In genomic region chr9:56041372-56042180, GRCm38 (mm10) we compare ENCODE assay signal across 8 mouse cellular contexts. TPM values are rescaled to one million over a fixed set of nuclear protein-coding genes. Genes with fewer than 3 reads are reported as not detected.
A peak's percentile ranks its signal among the peaks of the same experiment; 100 is the strongest.
DNase-seq lines count a peak whose midpoint lies in the region; ATAC-seq lines count a peak whose summit lies in the region.

Rcn2 (plus strand) TSS chr9:56041845.

- peak; percentile 99 for ATAC-seq in inflammation-experienced regulatory T-cells, adult 6 months
- ATAC-seq in megakaryocyte-erythroid progenitor cell, adult 5-6 weeks (replicated peaks; ENCODE audit: low FRiP score, low TSS enrichment, poor library complexity, severe bottlenecking): peak; percentile 100

- DNase-seq in adrenal gland, adult (ENCODE audit: inconsistent age in 2 of 2, low spot score in 1 of 2): peak; percentile 95 to 99
- DNase-seq in embryo, embryonic 10.5 days (ENCODE audit: low spot score): peak; percentile 97
- peak; percentile 93 for DNase-seq in gastrocnemius, postnatal 14 days
- peak; percentile 93 to 96 for DNase-seq in left cerebral cortex, postnatal 10 days (ENCODE audit: extremely low spot score in 1 of 2, low spot score in 2 of 2)
- peak; percentile 95 for DNase-seq in right cerebral cortex, postnatal 25 days
- DNase-seq in urinary bladder, postnatal 4 days (ENCODE audit: low spot score in 2 of 2): peak; percentile 93 to 96

- intact Hi-C loops in gastrocnemius, postnatal 14 days (cut with DNase I; ENCODE audit: low total_unique reads): no loop called here
- intact Hi-C loops in left cerebral cortex, postnatal 10 days (cut with DNase I): no loop called here

RNA-seq across cellular contexts. Expression of gene Rcn2, which starts in this region (rescaled TPM):
- total RNA-seq in gastrocnemius, postnatal 14 days (2021): 10 to 100 TPM; 21.1 to 26.4 TPM
- polyA plus RNA-seq in inflammation-experienced regulatory T-cells, adult 6 months (2017; shearing (Covaris generic)): 10 to 100 TPM in 2 of 3 experiments, 1 to 10 TPM in 1; 9.7 to 20.8 (median 19.7) TPM
- total RNA-seq in left cerebral cortex, postnatal 10 days (2021): 100 to 1,000 TPM; 114 to 127 TPM
- total RNA-seq in megakaryocyte-erythroid progenitor cell, adult 5-6 weeks (2014; fragmentation: Nextera tagmentation): 9.9 and 16.2 TPM in 2 replicates
- 37.5 and 42.7 TPM in 2 replicates for total RNA-seq in megakaryocyte-erythroid progenitor cell, adult 5-6 weeks (2017)

Comparison
In these comparisons a context has a peak if more than half of its experiments do, and no peak if none do; other contexts are left out.
1. Peak in every context shown above with its lines: DNase-seq and ATAC-seq.